Mouse (Mus musculus): Measurements from ENCODE around the gene Fhit.

DNA sequence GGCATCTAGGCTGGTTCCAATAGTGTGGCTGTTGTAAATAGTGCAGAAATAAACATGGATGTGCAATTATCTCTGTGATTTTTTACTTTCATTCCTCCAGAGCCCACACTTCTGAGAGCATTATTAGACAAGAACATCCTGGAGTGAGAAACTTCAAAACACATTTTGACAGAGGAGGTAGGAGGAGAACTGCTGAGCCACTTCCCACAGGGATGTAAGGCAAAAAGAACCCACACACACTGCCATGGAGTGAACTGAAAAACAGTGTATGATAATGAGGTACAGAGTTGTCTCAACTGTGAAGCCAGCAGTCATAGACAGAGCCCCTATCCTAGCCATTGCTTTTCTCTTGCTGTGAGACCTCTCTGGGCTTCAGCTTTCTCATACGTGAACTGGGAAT is 1652.2 kb downstream of the Fhit start:
- no peak for TF ChIP-seq GATA1 (IDR thresholded peaks at IDR 0.05; ENCODE audit: low read length)
- TF ChIP-seq TAL1 (IDR thresholded peaks at IDR 0.05; ENCODE audit: low read length): no peak

Data from erythroblast, embryonic 14.5 days (primary cell).